Mouse (Mus musculus): ENCODE measurements around the gene Rbpj.

GRCm38 (mm10) chr5:53590875-53591682 lies 125.1 kb downstream of the Rbpj start:
- TF ChIP-seq CTCF (IDR thresholded peaks at IDR 0.05; ENCODE audit: extremely low read depth, insufficient read length, insufficient replicate concordance, low read depth, low read length) (no peak), POLR2A (IDR thresholded peaks at IDR 0.05; ENCODE audit: low read depth, low read length) (no peak)

Measured in small intestine, adult 2 months (tissue).